Mouse (Mus musculus) limb, embryonic 15.5 days (tissue): ENCODE measurements at regions not wholly inside any gene's neighbourhood (a gene's known extent, or its start where the extent isn't known, plus 50 kb on each side); places are given as distances from the start of the nearest gene placed in this dataset.

Experiments
- ATAC-seq: fragments of 200-750 bp; cut with Nextera tagmentation; 2 replicates; pipeline ENCODE4 v1.8.0; 2017; ENCODE audit warnings: low read depth, moderate TSS enrichment; ENCODE audit not compliant: insufficient number of reproducible peaks, low FRiP score, low TSS enrichment
- H3K27ac ChIP-seq: fragments of 300-500 bp; sonication (generic); 2 replicates; pipeline ENCODE4 v1.5.1; 2015; ENCODE audit warnings: moderate library complexity, mild to moderate bottlenecking, inconsistent platforms
- H3K27me3 ChIP-seq: fragments of 300-500 bp; sonication (generic); 2 replicates; pipeline ENCODE4 v1.6.1; 2015; ENCODE audit warnings: inconsistent platforms
- H3K36me3 ChIP-seq: fragments of 300-500 bp; sonication (generic); 2 replicates; pipeline ENCODE4 v1.6.1; 2015; ENCODE audit warnings: inconsistent platforms
- H3K4me1 ChIP-seq: fragments of 300-500 bp; sonication (generic); 2 replicates; pipeline ENCODE4 v1.6.1; 2015; ENCODE audit warnings: inconsistent platforms
- H3K4me2 ChIP-seq: fragments of 300-500 bp; sonication (generic); 2 replicates; pipeline ENCODE4 v1.6.1; 2015; ENCODE audit warnings: mild to moderate bottlenecking, inconsistent platforms
- H3K4me3 ChIP-seq: fragments of 300-500 bp; sonication (generic); 2 replicates; pipeline ENCODE4 v1.5.1; 2015; ENCODE audit warnings: mild to moderate bottlenecking, inconsistent platforms
- H3K9ac ChIP-seq: fragments of 300-500 bp; sonication (generic); 2 replicates; pipeline ENCODE4 v1.6.1; 2015; ENCODE audit warnings: inconsistent platforms
- H3K9me3 ChIP-seq: fragments of 300-500 bp; sonication (generic); 2 replicates; pipeline ENCODE4 v1.6.1; 2016; ENCODE audit warnings: inconsistent platforms
- WGBS: fragments of 180-500 bp; shearing (Covaris S2); methylation state at CpG from one replicate; pipeline ENCODE4 v1.1.7; 2015; 5-methylcytosine and 5-hydroxymethylcytosine counted together

- Histone ChIP-seq H3K36me3 (no peaks in the 10 kb centered on the region), H3K4me3 (no peak overlapping the region), H3K27ac (no peak overlapping the region), H3K27me3 (no peaks in the 10 kb centered on the region), H3K4me1 (no peaks in the 10 kb centered on the region), H3K9me3 (no peaks in the 10 kb centered on the region), H3K9ac (no peak overlapping the region), H3K4me2 (no peak overlapping the region)
- no peak for ATAC-seq
- WGBS, result 88% methylated on average over 2 of the region's 2 CpGs
These were observed 105.0 kb upstream of the Tyw5 start for GRCm38 (mm10) chr1:57511902-57512301.

- H3K27me3 ChIP-seq, result no peaks in the 10 kb centered on the region
- no peaks in the 10 kb centered on the region for H3K36me3 ChIP-seq
- H3K27ac ChIP-seq, result no peak overlapping the region
- ATAC-seq, result no peak
- no peak overlapping the region for H3K9ac ChIP-seq
- H3K4me1 ChIP-seq, result no peaks in the 10 kb centered on the region
- WGBS, result 60% methylated on average over 3 of the region's 3 CpGs
- H3K4me2 ChIP-seq, result no peak overlapping the region
- no peaks in the 10 kb centered on the region for H3K9me3 ChIP-seq
- no peak overlapping the region for H3K4me3 ChIP-seq
These were observed 105.6 kb upstream of the Tyw5 start for GRCm38 (mm10) chr1:57512516-57512915.

GRCm38 (mm10) chr1:57525965-57526364 lies 119.1 kb upstream of the Tyw5 start:
- WGBS, result 40% methylated on average over 4 of the region's 4 CpGs
- Histone ChIP-seq H3K36me3 (no peaks in the 10 kb centered on the region), H3K27ac (no peak overlapping the region), H3K9ac (no peak overlapping the region), H3K27me3 (no peaks in the 10 kb centered on the region), H3K9me3 (no peaks in the 10 kb centered on the region), H3K4me2 (no peak overlapping the region), H3K4me3 (no peak overlapping the region), H3K4me1 (no peaks in the 10 kb centered on the region)
- no peak for ATAC-seq

GRCm38 (mm10) chr1:57528703-57529102 lies 121.8 kb upstream of the Tyw5 start:
- Histone ChIP-seq H3K4me1 (no peaks in the 10 kb centered on the region), H3K9ac (no peak overlapping the region), H3K36me3 (no peaks in the 10 kb centered on the region), H3K27me3 (no peaks in the 10 kb centered on the region), H3K4me2 (no peak overlapping the region), H3K9me3 (no peaks in the 10 kb centered on the region), H3K4me3 (no peak overlapping the region), H3K27ac (no peak overlapping the region)
- WGBS, result 15% methylated on average over 3 of the region's 3 CpGs
- ATAC-seq, result no peak

GRCm38 (mm10) chr1:57529320-57529719 lies 122.4 kb upstream of the Tyw5 start:
- H3K9me3 ChIP-seq, result no peaks in the 10 kb centered on the region
- no peak overlapping the region for H3K4me3 ChIP-seq
- WGBS, result 67% methylated on average over 2 of the region's 2 CpGs
- no peak overlapping the region for H3K9ac ChIP-seq
- H3K4me2 ChIP-seq, result no peak overlapping the region
- ATAC-seq, result no peak
- H3K36me3 ChIP-seq, result no peaks in the 10 kb centered on the region
- no peak overlapping the region for H3K27ac ChIP-seq
- no peaks in the 10 kb centered on the region for H3K4me1 ChIP-seq
- no peaks in the 10 kb centered on the region for H3K27me3 ChIP-seq

- no peak overlapping the region for H3K4me2 ChIP-seq
- H3K27me3 ChIP-seq, result no peaks in the 10 kb centered on the region
- no peak overlapping the region for H3K9ac ChIP-seq
- WGBS, result 80% methylated on average over 5 of the region's 5 CpGs
- H3K9me3 ChIP-seq, result no peaks in the 10 kb centered on the region
- H3K36me3 ChIP-seq, result no peaks in the 10 kb centered on the region
- no peak for ATAC-seq
- H3K27ac ChIP-seq, result no peak overlapping the region
- no peak overlapping the region for H3K4me3 ChIP-seq
- H3K4me1 ChIP-seq, result 0 out of 2 replicates have a peak, but pooled peaks cover 3% of the 10 kb centered on the region
These were observed 130.5 kb upstream of the Tyw5 start for GRCm38 (mm10) chr1:57537369-57537768.

- 53% methylated on average over 3 of the region's 3 CpGs for WGBS
- no peak for ATAC-seq
- Histone ChIP-seq H3K27ac (no peak overlapping the region), H3K27me3 (no peaks in the 10 kb centered on the region), H3K9me3 (no peaks in the 10 kb centered on the region), H3K9ac (no peak overlapping the region), H3K4me2 (no peak overlapping the region), H3K36me3 (no peaks in the 10 kb centered on the region), H3K4me1 (peaks cover 14% of the 10 kb centered on the region; the same call in 1 of the 2 replicates), H3K4me3 (no peak overlapping the region)
These were observed 137.8 kb upstream of the Tyw5 start for GRCm38 (mm10) chr1:57544684-57545083.

- no peak overlapping the region for H3K27ac ChIP-seq
- ATAC-seq, result no peak
- peaks cover 14% of the 10 kb centered on the region; the same call in 1 of the 2 replicates for H3K4me1 ChIP-seq
- WGBS, result 37% methylated on average over 14 of the region's 14 CpGs
- no peaks in the 10 kb centered on the region for H3K27me3 ChIP-seq
- H3K4me2 ChIP-seq, result no peak overlapping the region
- H3K4me3 ChIP-seq, result no peak overlapping the region
- no peak overlapping the region for H3K9ac ChIP-seq
- H3K9me3 ChIP-seq, result no peaks in the 10 kb centered on the region
- H3K36me3 ChIP-seq, result no peaks in the 10 kb centered on the region
These were observed 139.1 kb upstream of the Tyw5 start for GRCm38 (mm10) chr1:57545792-57546685.

GRCm38 (mm10) chr1:57561517-57561916 lies 154.6 kb upstream of the Tyw5 start:
- H3K4me3 ChIP-seq, result no peak overlapping the region
- no peak overlapping the region for H3K4me2 ChIP-seq
- no peak overlapping the region for H3K9ac ChIP-seq
- no peak overlapping the region for H3K27ac ChIP-seq
- WGBS, result 81% methylated on average over 2 of the region's 2 CpGs
- no peaks in the 10 kb centered on the region for H3K36me3 ChIP-seq
- no peak for ATAC-seq
- H3K27me3 ChIP-seq, result no peaks in the 10 kb centered on the region
- H3K4me1 ChIP-seq, result 0 out of 2 replicates have a peak, but pooled peaks cover 2% of the 10 kb centered on the region
- H3K9me3 ChIP-seq, result no peaks in the 10 kb centered on the region

GRCm38 (mm10) chr1:57564676-57565075 lies 157.8 kb upstream of the Tyw5 start:
- no peak overlapping the region for H3K9ac ChIP-seq

GRCm38 (mm10) chr1:57572097-57572496 lies 165.2 kb upstream of the Tyw5 start:
- no peak overlapping the region for H3K4me2 ChIP-seq
- H3K4me1 ChIP-seq, result peaks cover 5% of the 10 kb centered on the region; the same call in 1 of the 2 replicates
- H3K4me3 ChIP-seq, result no peak overlapping the region
- WGBS, result 68% methylated on average over 5 of the region's 5 CpGs
- ATAC-seq, result no peak
- H3K9ac ChIP-seq, result no peak overlapping the region
- H3K9me3 ChIP-seq, result no peaks in the 10 kb centered on the region
- H3K27ac ChIP-seq, result no peak overlapping the region
- no peaks in the 10 kb centered on the region for H3K27me3 ChIP-seq
- H3K36me3 ChIP-seq, result no peaks in the 10 kb centered on the region

More at GRCm38 (mm10) chr1:57564676-57565075, 157.8 kb upstream of the Tyw5 start:
- Histone ChIP-seq H3K36me3 (no peaks in the 10 kb centered on the region), H3K4me2 (no peak overlapping the region), H3K4me1 (0 out of 2 replicates have a peak, but pooled peaks cover 2% of the 10 kb centered on the region), H3K9me3 (no peaks in the 10 kb centered on the region), H3K27ac (peak overlapping the region; percentile 17; the same call in 1 of the 2 replicates), H3K4me3 (no peak overlapping the region), H3K27me3 (no peaks in the 10 kb centered on the region)
- WGBS, result 41% methylated on average over 5 of the region's 5 CpGs
- ATAC-seq, result no peak

- H3K4me2 ChIP-seq, result no peak overlapping the region
- H3K4me1 ChIP-seq, result peaks cover 10% of the 10 kb centered on the region
- no peak overlapping the region for H3K9ac ChIP-seq
- 0 out of 2 replicates have a peak overlapping the region, but pooled peaks have one; percentile 23 for H3K27ac ChIP-seq
- no peak overlapping the region for H3K4me3 ChIP-seq
- no peak for ATAC-seq
- H3K9me3 ChIP-seq, result no peaks in the 10 kb centered on the region
- 52% methylated on average over 6 of the region's 6 CpGs for WGBS
- no peaks in the 10 kb centered on the region for H3K27me3 ChIP-seq
- H3K36me3 ChIP-seq, result no peaks in the 10 kb centered on the region
These were observed 166.9 kb upstream of the Tyw5 start for GRCm38 (mm10) chr1:57573829-57574228.
